Mouse (Mus musculus): ENCODE data around the gene Trak1. TPM values are rescaled to one million over a fixed set of nuclear protein-coding genes. Genes with fewer than 3 reads are reported as not detected.

The Trak1 gene
- polyA plus RNA-seq, 2 experiments: 2.9 to 3.1 TPM

GRCm38 (mm10) chr9:121346635-121347034, 49.3 kb downstream of the Trak1 start:
- DNase-seq (ENCODE audit: low read depth in 3 of 3, low spot score in 3 of 3) (no peak), ATAC-seq (ENCODE audit: insufficient read depth) (0 out of 2 replicates have a peak, but pooled peaks have one; percentile 31)
- H3K9me3 ChIP-seq (ENCODE audit: control insufficient read depth, low read length): no peaks in the 10 kb centered on the region
- H3K27ac ChIP-seq: no peak overlapping the region
- 42% methylated on average over 5 of the region's 5 CpGs for WGBS (ENCODE audit: insufficient replicate concordance)
- no peak overlapping the region for H3K9ac ChIP-seq (replicated peaks)
- peaks cover 0 to 11% of the 10 kb centered on the region in 2 experiments; a peak in 2 of 4 replicates for H3K4me1 ChIP-seq (replicated peaks; ENCODE audit: control insufficient read depth in 2 of 2, insufficient read depth in 2 of 2, low read length in 1 of 2)
- no peak overlapping the region for H3K4me3 ChIP-seq (ENCODE audit: insufficient read depth in 1 of 2, low read depth in 2 of 2, low read length in 2 of 2)
- no peak for TF ChIP-seq CTCF (IDR thresholded peaks at IDR 0.05; ENCODE audit: low read depth)
- no peak for TF ChIP-seq EP300 (IDR thresholded peaks at IDR 0.05; ENCODE audit: low read depth)
- no peaks in the 10 kb centered on the region for H3K36me3 ChIP-seq (replicated peaks; ENCODE audit: control insufficient read depth, insufficient read depth, low read depth)
- H3K27me3 ChIP-seq (ENCODE audit: control insufficient read depth, insufficient read depth, low read length): no peaks in the 10 kb centered on the region
- no peak overlapping the region for H3K4me2 ChIP-seq (ENCODE audit: low read depth)

- ATAC-seq (ENCODE audit: insufficient read depth) (no peak), DNase-seq (ENCODE audit: low read depth in 3 of 3, low spot score in 3 of 3) (no peak)
- Histone ChIP-seq H3K4me1 (replicated peaks; ENCODE audit: control insufficient read depth in 2 of 2, insufficient read depth in 2 of 2, low read length in 1 of 2) (peaks cover 0 to 12% of the 10 kb centered on the region in 2 experiments; a peak in 2 of 4 replicates), H3K4me3 (ENCODE audit: insufficient read depth in 1 of 2, low read depth in 2 of 2, low read length in 2 of 2) (no peak overlapping the region), H3K9ac (replicated peaks) (no peak overlapping the region), H3K27me3 (ENCODE audit: control insufficient read depth, insufficient read depth, low read length) (no peaks in the 10 kb centered on the region), H3K36me3 (replicated peaks; ENCODE audit: control insufficient read depth, insufficient read depth, low read depth) (no peaks in the 10 kb centered on the region), H3K4me2 (ENCODE audit: low read depth) (no peak overlapping the region), H3K9me3 (ENCODE audit: control insufficient read depth, low read length) (no peaks in the 10 kb centered on the region), H3K27ac (no peak overlapping the region)
- 42% methylated on average over 10 of the region's 10 CpGs for WGBS (ENCODE audit: insufficient replicate concordance)
- TF ChIP-seq EP300 (IDR thresholded peaks at IDR 0.05; ENCODE audit: low read depth) (no peak), CTCF (IDR thresholded peaks at IDR 0.05; ENCODE audit: low read depth) (no peak)
Observed at GRCm38 (mm10) chr9:121347981-121348380, 50.7 kb downstream of the Trak1 start.

GRCm38 (mm10) chr9:121348476-121348875, 51.2 kb downstream of the Trak1 start:
- Histone ChIP-seq H3K4me1 (replicated peaks; ENCODE audit: control insufficient read depth in 2 of 2, insufficient read depth in 2 of 2, low read length in 1 of 2) (peaks cover 0 to 12% of the 10 kb centered on the region in 2 experiments; a peak in 2 of 4 replicates), H3K4me2 (ENCODE audit: low read depth) (no peak overlapping the region), H3K27me3 (ENCODE audit: control insufficient read depth, insufficient read depth, low read length) (no peaks in the 10 kb centered on the region), H3K9ac (replicated peaks) (no peak overlapping the region), H3K27ac (no peak overlapping the region), H3K4me3 (ENCODE audit: insufficient read depth in 1 of 2, low read depth in 2 of 2, low read length in 2 of 2) (no peak overlapping the region), H3K9me3 (ENCODE audit: control insufficient read depth, low read length) (no peaks in the 10 kb centered on the region), H3K36me3 (replicated peaks; ENCODE audit: control insufficient read depth, insufficient read depth, low read depth) (no peaks in the 10 kb centered on the region)
- 18% methylated on average over 5 of the region's 5 CpGs for WGBS (ENCODE audit: insufficient replicate concordance)
- TF ChIP-seq CTCF (IDR thresholded peaks at IDR 0.05; ENCODE audit: low read depth) (no peak), EP300 (IDR thresholded peaks at IDR 0.05; ENCODE audit: low read depth) (no peak)
- ATAC-seq (ENCODE audit: insufficient read depth) (no peak), DNase-seq (ENCODE audit: low read depth in 3 of 3, low spot score in 3 of 3) (no peak)

GRCm38 (mm10) chr9:121349111-121349510, 51.8 kb downstream of the Trak1 start:
- H3K4me3 ChIP-seq (ENCODE audit: insufficient read depth in 1 of 2, low read depth in 2 of 2, low read length in 2 of 2): no peak overlapping the region
- 78% methylated on average over 8 of the region's 8 CpGs for WGBS (ENCODE audit: insufficient replicate concordance)
- H3K27ac ChIP-seq: no peak overlapping the region
- H3K27me3 ChIP-seq (ENCODE audit: control insufficient read depth, insufficient read depth, low read length): no peaks in the 10 kb centered on the region
- no peaks in the 10 kb centered on the region for H3K9me3 ChIP-seq (ENCODE audit: control insufficient read depth, low read length)
- peaks cover 0 to 12% of the 10 kb centered on the region in 2 experiments; a peak in 2 of 4 replicates for H3K4me1 ChIP-seq (replicated peaks; ENCODE audit: control insufficient read depth in 2 of 2, insufficient read depth in 2 of 2, low read length in 1 of 2)
- no peaks in the 10 kb centered on the region for H3K36me3 ChIP-seq (replicated peaks; ENCODE audit: control insufficient read depth, insufficient read depth, low read depth)
- TF ChIP-seq EP300 (IDR thresholded peaks at IDR 0.05; ENCODE audit: low read depth) (no peak), CTCF (IDR thresholded peaks at IDR 0.05; ENCODE audit: low read depth) (no peak)
- no peak for DNase-seq (ENCODE audit: low read depth in 3 of 3, low spot score in 3 of 3)
- ATAC-seq (ENCODE audit: insufficient read depth): no peak
- H3K4me2 ChIP-seq (ENCODE audit: low read depth): no peak overlapping the region
- H3K9ac ChIP-seq (replicated peaks): no peak overlapping the region

GRCm38 (mm10) chr9:121350601-121351000, 53.3 kb downstream of the Trak1 start:
- Histone ChIP-seq H3K9ac (replicated peaks) (no peak overlapping the region), H3K4me2 (ENCODE audit: low read depth) (no peak overlapping the region), H3K9me3 (ENCODE audit: control insufficient read depth, low read length) (no peaks in the 10 kb centered on the region), H3K36me3 (replicated peaks; ENCODE audit: control insufficient read depth, insufficient read depth, low read depth) (no peaks in the 10 kb centered on the region), H3K4me3 (ENCODE audit: insufficient read depth in 1 of 2, low read depth in 2 of 2, low read length in 2 of 2) (no peak overlapping the region), H3K4me1 (replicated peaks; ENCODE audit: control insufficient read depth in 2 of 2, insufficient read depth in 2 of 2, low read length in 1 of 2) (peaks cover 0 to 12% of the 10 kb centered on the region in 2 experiments; a peak in 2 of 4 replicates), H3K27ac (no peak overlapping the region), H3K27me3 (ENCODE audit: control insufficient read depth, insufficient read depth, low read length) (no peaks in the 10 kb centered on the region)
- no peak for TF ChIP-seq CTCF (IDR thresholded peaks at IDR 0.05; ENCODE audit: low read depth)
- no peak for TF ChIP-seq EP300 (IDR thresholded peaks at IDR 0.05; ENCODE audit: low read depth)
- DNase-seq (ENCODE audit: low read depth in 3 of 3, low spot score in 3 of 3) (no peak), ATAC-seq (ENCODE audit: insufficient read depth) (no peak)
- WGBS (ENCODE audit: insufficient replicate concordance): 51% methylated on average over 3 of the region's 3 CpGs

All from liver, embryonic 14.5 days (tissue).